Mouse (Mus musculus): ENCODE measurements around the gene Nedd4.
A peak's percentile ranks its signal among the peaks of the same experiment; 100 is the strongest.

Gene Nedd4

DNA sequence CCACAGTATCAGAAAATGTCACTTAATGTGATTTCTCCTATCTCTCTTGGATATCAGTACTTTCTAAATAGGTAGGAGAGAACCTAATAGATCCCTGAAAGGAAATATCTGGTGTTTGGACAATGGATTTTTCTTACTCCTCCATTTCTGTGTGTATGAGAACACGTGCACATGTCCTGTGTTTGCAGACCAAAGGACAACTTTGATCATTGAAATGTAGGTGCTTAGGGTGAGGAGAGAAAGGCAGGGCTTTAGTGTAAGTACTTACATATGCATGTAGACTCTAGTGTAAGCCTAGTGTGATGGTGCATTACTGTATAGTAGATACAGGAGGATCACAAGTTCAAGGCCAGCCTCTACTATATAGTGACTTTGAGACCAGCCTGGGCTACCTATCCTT is 21.1 kb downstream of the Nedd4 start:
- no peak for DNase-seq

DNA sequence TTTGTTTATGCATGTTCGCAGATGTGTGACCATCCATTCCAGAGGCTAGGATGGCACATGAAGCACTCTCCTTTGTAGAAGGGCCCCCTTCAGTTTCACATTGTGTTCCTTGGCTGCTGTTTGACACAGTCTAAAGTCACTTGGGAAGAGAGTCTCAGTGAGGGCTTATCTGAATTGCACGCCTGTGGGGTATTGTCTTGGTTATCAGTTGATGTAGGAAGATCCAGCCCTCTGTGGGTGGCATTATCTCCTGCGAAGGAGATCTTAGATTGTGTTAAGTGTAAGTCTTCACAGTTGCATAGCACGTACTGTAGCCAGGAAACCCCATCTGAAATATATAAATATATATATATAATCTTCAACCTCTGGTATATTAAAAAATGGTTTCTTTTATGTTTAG is 23.1 kb downstream of the Nedd4 start:
- no peak for DNase-seq

DNA sequence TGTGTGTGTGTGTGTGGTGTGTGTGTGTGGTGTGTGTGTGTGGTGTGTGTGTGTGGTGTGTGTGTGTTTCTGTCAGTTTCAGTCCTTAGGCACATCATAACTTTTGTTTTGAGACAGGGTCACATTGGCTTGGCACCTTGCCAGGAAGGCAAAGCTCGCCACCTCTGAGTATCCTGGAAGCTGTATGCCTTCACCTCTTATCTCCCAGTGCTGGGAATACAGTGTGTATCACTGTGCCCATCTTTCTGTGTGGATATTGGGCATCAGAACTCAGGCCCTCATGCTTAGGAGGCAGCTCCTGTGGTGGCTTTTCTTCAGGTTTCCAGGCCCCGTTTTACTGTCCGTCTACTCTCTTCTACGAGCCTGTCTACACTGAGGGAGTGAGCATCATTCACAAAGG is 24.4 kb downstream of the Nedd4 start:
- DNase-seq: peak; percentile 40 to 43

DNA sequence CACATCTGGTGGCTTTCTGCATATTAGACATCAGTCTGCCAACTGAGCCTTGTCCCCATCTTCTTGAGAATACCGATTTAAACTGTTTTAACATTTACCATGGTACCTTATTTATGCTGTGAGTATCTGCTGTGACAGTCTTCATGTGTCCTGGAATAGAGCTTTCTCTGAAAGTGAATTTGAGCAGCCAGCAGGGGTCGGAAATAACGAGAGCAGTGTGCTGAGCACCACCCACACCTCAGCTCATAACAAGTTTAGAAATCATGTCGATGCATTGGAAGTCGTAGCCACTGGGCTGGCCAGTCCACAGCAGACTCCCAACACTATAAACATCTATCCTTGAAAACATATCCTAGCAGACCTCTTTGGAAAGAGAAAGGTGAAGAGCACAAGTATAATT is 27.4 kb downstream of the Nedd4 start:
- DNase-seq: no peak

DNA sequence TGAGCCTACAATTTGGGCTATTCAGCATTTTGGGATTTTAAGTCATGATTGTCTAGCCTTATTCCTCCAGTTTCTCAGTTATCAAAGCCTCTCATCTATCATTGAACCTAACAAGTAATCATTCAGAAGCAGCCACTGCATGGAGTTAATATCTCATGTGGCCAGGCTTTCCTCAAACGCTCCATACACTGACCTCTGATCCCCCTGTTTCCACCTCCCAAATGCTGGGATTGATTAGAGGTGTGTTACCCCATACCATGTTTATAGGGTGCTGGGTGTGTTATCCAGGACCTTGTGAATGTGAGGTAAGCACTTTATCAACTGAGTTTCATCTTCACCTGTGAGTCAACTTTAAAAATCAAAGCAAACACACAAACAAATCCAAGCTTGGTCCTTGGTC is 28.7 kb downstream of the Nedd4 start:
- DNase-seq: no peak

DNA sequence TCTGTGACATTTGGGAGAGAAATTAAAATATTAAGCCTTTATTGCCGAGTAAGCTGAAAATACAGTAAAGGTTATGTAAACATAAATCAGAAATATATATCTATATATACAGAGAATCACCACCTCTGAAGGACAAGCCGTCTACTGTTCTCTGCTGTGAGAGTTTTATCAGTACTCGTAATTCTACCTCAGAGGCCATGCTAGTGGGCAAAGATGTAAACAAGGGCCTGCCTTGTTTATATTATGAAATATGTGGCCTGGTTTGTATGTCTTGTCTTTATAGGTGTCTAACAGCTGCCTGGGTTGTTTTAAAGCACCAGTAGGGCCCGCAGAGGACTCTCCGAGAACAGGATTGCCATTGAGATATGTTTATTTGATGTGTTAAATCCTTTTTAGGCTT is 29.8 kb downstream of the Nedd4 start:
- no peak for DNase-seq

DNA sequence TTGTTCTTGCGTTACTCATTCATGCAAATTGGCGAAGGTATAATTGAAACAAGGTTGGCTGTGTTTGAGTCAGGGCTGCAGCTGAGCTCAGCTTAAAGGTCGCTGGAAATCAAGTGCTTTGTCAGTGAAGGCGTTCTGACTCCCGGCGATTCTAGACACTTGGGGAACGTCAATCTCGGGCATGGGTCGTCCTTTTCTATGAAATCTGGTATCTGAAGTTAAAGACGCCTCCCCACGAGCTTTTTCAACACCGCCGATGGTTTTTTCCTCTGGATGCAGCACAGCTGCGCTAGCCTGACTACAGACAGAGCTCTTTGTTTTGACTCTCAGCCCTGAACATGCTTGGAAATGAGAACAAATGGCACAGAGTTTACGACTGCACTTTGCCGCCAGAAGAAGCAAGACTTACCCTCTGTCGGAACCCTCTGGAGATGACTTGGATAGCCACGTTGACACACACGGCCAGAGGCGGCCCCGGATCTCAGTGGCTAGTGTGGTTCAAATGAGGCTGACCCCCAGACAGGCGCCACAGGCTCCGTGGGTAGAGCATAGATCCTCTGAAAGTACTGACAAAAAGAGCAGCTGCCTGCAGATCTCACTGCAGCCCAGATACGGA is 31.0 kb downstream of the Nedd4 start:
- no peak for DNase-seq

DNA sequence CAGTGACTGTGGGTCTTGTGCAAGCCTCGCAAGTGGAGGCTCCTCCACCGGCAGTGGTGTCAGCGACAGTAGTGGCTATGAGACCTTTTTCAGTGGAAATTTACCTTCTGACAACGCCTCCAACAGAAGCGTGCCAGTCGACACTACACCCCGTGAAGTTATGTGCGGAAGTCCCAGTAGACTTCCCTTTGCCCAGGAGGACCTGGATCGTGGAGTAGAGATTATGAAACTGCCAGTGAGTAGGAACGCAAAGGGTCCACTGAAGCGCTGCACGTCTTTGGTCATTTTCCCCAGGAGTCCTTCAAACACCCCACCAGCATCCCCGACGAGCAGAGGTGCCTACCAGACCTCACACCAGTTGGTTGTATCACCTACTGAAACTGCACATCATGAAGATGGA is 31.7 kb downstream of the Nedd4 start:
- no peak for DNase-seq

DNA sequence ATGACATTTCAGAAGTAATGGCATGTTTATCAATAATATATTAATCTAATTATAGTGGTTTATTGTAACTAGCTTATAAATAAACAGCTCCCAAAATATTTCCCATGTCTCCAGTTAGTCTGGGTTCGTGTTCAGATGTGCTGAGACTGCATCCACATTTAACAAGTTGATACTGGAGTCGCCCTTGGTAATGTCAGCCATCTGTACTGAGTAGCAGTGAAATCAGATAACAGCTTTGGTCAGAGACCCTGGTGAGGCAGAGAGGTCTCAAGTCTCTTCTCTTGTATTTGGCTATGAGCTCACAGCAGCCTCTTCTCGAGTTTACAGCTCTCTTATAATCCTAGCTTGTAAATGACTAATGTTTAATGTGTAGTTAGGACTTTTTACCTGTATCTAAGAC is 34.4 kb downstream of the Nedd4 start:
- no peak for DNase-seq

DNA sequence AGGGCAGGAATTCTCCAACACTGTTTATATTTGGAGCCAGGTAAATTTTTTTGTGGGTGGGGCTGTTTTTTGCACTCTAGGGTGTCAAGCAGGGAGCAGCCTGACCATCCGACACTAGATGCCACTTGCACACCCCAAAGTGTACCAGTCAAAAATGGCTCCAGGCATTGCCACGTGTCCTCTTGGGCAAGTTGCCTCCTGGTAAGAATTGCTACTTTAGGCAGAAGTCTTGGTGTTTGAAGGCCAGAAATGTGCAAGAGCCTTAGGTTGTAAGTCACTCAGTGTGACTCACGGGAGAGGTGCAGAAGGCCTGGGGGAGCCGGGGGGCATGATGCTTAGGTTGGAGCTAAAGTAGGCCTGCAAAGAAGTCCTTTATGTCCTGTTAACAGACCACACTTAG is 35.6 kb downstream of the Nedd4 start:
- no peak for DNase-seq

DNA sequence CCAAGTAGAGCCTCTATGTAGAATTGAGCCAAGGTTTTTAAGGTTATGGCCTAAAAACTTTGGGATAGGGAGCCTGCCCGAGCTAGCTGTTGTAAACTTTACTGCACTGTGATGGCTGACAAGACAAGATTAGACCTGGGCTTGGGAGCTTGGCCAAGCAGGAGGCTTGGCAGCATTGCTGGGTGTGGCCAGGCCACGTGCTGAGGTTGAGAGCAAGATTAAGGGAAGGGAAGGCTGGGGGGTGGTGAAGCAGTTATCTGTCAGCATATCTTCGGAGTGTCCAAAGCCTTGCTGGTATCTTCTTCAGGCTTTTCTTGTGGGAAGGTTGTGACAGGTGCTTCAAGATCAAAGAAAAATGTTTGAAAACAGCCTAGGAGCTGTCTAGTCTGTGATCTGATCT is 37.6 kb downstream of the Nedd4 start:
- peak; percentile 54 to 58 for DNase-seq

DNA sequence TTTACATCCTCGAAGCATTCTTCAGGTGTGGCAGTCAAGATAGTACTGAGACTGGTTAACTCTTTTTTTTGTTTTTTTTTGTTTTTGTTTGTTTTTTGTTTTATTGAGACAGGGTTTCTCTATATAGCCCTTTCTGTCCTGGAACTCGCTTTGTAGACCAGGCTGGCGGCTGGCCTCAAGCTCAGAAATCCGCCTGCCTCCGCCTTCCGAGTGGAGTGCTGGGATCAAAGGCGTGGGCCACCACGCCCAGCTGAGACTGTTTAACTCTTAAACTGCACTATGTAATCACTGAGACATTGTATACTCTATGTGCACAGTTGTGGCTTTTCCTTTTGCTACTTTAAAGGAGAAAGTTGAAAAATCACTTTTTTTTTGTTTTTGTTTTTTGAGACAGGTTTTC is 39.3 kb downstream of the Nedd4 start:
- no peak for DNase-seq

DNA sequence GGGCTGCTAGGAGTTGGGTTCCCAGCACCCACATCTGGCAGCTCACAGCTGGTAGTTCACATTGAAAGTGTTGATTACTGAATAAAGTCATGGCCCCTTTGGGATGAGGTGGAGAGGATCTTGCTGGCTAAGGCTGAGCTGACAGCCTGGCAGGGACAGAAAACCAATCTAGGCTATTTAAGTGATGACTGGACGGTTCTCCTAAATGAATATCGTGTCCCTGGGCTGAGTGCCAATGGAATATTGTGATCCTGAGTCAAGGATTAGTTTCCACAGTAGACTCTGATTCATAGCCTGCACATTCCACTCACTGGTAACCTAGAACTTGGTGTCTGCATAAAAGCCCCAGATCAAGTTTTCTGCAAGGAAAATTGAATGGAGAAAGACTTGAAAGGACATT is 39.9 kb downstream of the Nedd4 start:
- DNase-seq: peak; percentile 41 to 43

DNA sequence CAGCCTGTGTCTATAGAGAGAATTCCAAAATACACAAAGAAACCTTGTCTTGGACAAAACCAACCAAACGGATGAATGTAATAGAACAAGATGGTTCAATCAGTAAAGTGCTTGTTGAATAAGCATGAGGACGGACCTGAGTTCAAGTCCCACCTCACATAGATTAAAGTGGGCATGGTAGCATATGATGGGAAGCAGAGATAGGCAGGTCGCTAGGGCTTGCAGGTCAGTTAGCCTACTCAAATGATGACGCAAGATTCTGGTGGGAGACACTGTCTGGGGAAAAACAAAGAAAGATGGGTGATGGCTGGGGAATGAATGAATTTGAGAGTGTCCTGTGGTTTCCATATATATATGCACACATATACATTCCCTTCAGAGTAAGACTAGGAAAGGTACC is 41.0 kb downstream of the Nedd4 start:
- DNase-seq: no peak

DNA sequence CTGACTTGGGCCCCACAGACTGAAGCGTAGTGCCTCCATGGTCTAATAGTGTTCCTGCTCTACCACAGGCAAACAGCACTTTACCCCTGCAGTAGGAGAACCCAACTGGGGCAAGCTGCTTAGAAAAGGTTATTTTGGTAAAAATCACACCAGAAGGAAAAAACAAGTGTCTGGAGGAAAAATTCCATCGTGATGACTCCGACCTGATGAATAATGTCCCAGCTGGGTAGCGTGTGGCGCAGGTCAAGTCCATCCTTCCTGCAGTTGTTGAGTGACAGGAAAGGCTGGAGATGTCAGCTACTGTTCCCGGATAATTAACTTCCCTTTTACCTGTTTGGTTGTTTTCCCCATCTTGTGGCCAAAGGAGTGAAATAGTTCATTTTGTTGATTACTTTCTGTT is 41.6 kb downstream of the Nedd4 start:
- no peak for DNase-seq

DNA sequence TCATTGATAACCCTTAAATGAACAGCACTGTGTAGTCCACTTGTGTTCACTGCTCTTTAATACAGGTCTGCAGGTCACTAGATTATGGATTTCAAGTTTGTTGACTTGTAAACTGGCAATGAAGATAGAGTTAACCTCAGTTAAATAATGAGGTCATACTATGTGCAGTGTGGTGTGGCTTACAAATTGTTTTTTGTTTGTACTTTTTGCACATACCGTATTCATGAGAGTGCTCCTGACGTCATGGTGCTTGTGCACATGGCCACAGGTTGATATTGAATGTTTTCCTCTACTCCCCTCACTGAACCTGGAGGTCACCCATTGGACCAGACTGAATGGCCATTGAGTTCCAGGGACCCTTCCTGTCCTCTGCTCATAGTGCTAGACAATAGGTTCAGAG is 43.1 kb downstream of the Nedd4 start:
- no peak for DNase-seq

DNA sequence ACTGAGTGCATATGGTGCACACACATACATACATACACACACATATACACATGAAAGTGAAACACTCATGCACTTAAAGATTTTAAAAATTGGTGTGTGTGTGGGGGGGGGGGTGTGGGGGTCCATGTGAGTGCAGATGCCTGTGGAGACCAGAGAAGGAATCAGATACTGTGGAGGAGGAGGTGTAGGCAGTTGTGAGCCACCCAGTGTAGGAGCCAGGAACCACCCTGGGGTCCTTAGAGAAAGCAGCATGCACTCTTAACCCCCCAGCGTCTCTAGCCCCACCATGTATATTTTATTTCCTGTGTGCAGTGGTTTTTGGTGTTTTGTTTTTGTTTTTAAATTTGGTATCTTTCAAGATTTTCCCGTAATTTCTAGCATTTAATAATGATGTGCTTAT is 45.9 kb downstream of the Nedd4 start:
- no peak for DNase-seq

DNA sequence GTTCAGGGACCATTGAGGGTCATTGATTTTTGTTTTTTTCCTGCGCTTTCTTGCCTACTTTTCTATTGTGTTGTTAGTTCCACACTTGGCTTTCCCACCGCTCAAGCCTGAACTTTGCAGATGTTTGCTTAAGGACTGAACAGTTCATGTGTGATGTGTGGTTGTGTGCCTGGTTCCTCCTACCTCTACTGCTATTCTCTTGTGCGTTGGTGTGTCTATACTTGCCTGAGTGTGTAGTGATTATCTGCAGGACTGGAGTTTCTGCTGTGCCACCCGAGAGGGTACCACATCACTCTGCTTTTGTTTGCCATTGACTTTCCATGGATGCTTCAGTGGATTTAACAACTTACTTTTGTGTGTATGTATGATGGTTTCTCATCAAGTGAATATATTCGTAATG is 46.5 kb downstream of the Nedd4 start:
- no peak for DNase-seq

DNA sequence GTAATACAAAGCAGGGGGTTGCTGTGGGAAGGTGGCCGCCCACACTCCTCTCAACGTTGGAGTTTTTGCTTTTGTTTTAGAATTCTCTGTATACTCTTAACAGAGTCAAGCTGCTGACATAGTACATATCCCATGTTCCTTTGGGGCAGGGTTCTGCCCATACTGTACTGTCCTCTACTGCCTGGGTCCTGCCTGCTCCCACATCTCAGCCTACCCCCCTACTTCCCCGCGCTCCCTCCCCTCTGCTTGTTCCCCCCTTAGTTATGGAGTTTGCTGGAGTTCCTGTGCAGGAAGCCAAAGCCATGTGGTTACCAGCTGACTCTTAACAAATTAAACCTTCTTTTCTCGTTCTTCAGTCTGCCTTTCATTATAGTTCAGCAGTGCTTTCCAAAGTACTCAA is 47.9 kb downstream of the Nedd4 start:
- no peak for DNase-seq

DNA sequence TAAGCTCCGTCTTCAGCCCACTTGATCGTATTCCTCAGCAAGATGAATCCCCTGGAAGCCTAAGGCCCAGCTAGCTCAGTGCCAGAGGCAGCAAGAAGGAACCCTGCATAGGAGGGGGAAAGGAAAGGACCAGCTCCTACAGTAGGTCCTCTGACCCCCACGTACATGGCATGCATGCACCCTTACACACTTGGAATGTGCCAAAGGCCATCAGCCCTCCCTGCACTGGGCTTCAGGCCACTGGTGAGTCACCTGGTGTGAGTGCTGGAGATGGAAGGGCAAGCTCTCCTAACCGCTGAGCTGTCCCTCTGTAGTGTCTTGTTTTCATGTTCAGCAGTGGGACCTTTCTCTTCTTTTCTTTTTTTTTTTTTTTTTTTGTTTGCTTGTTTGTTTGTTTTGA is 52.8 kb downstream of the Nedd4 start:
- no peak for DNase-seq

DNA sequence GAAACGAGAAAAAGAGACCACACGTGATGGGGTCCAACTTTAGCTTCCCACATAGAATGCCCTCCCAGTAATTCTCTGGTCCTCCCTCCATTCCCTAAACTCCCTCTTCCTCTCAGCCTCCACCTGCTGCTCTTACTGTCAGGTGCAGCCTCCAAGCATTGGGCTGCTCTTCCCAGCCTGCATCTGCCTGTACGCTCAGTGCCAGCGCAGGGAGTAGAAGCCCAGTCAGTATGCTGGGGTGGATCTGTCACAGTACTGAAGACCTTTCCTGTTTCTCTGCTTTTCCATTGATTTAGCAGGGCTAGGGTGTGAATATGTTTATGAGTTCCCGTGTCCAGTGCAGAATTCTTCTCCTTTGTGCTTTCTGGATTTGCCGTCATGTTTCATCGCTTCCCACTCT is 54.1 kb downstream of the Nedd4 start:
- no peak for DNase-seq

DNA sequence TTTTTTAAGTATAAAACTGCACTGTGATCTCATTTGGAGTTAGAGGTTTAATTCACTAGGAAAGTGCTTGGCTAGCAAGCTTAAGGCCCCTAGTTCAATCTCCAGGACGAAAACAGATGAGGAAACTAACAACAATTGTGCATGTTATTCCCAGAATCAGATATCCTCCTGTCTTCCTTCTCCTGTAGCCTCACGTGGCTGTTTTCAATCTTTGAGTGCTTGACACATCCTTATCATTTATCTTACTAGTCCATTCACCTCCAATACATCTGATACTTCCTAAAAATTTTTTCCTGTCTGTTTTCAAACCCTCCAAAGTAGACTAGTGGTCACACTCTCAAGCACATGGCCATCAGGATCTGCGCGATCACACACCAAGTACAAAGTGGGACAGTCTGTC is 57.0 kb downstream of the Nedd4 start:
- no peak for DNase-seq

DNA sequence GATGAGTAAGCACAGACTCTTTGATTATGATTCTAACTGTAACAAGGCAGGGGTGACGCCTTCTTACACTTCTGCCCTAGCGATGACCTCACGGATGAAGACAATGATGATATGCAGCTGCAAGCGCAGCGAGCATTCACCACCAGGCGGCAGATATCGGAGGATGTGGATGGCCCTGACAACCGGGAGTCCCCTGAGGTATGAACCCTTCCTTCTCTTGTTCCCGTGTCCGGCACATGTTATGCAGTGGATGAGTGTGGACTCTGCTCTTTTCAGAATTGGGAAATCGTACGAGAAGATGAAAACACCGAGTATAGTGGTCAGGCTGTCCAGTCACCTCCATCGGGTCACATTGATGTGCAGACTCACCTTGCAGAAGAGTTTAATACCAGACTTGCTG is 59.1 kb downstream of the Nedd4 start:
- no peak for DNase-seq

DNA sequence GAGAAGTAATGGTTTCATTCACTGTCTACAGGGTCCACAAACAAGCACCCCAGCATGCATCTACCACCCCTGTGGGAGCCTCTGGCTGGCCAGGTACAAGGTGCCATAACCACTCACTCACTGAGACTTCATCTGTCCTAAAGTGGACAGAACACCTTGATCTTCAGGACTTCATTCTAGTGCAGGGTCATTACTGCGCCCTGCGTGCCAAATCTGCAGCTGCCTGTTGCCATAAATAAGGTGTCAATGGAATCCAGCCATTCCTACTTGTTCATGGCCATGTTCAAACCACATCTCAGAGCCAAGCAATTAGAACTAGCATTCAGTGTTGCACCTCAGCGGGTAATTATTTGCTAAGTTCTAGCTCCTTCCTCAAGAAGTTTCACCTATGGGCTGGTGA is 60.5 kb downstream of the Nedd4 start:
- DNase-seq: no peak

DNA sequence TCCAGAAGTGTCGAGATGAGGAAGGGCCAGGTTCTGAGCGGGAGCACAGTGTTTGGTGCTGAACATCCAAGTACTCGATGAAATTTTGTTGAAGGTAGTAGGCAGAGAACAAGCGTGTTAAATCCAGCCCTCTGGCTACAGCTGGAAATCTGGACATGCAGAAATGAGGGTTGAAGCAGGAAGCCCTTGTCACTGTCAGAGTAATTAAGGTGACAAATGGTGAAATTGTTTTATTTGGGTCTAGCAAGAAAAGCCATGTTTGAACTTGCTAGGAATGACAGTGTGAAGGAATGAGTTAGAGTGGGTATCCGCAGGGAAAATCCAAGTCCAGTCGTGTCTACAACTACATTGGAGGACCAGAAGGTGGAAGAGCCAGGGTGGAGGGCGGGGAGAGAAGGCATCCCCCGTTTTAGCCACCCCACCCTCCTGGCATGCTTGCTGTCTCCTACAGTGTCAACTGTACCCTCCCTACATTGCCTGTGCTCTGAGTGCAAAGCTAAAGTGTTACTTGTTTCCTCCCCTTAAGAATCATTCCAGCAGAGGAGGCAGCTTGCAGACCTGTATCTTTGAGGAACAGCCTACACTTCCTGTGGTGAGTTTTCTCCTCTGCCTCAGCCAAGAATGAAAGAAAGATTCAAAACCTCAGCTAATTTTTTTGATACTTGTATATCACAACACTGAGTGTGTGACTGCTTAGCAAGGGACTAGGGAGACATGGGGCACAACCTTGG is 62.5 kb downstream of the Nedd4 start:
- no peak for DNase-seq
